ENCODE assay signal across 8 mouse cellular contexts in genomic region chr7:19211996-19212755, GRCm38 (mm10). TPM values are rescaled to one million over a fixed set of nuclear protein-coding genes. Genes with fewer than 3 reads are reported as not detected.
DNase-seq lines count a peak whose midpoint lies in the region; ATAC-seq lines count a peak whose summit lies in the region.

Gpr4 (plus strand) TSS chr7:19212538.

- no peaks in the 10 kb centered on the region for H3K36me3 ChIP-seq in heart, embryonic 10.5 days

- peak within 1 kb of the TSS; percentile 66 for H3K4me3 ChIP-seq in heart, embryonic 10.5 days

- DNase-seq in adrenal gland, adult (ENCODE audit: inconsistent age in 2 of 2, low spot score in 1 of 2), result peak; percentile 72 to 73
- no peak for DNase-seq in adrenal gland, adult 8-10 months
- peak; percentile 66 for DNase-seq in adrenal gland, postnatal 25 days
- no peak for DNase-seq in heart, embryonic 10.5 days (ENCODE audit: low spot score)
- peak; percentile 81 for DNase-seq in kidney, postnatal 10 days
- DNase-seq in thymus, postnatal 14 days, result peak; percentile 48
- no peak for DNase-seq in left cerebral cortex, postnatal 25 days (ENCODE audit: low spot score in 2 of 2)

- no peaks in the 10 kb centered on the region for H3K9me3 ChIP-seq in heart, embryonic 10.5 days

- peak within 1 kb of the TSS; percentile 47; the same call in 1 of the 2 replicates for H3K27ac ChIP-seq in heart, embryonic 10.5 days

- peak; percentile 25; the same call in 1 of the 2 replicates for ATAC-seq in megakaryocyte, adult 5-6 weeks (ENCODE audit: poor library complexity, severe bottlenecking)

- H3K4me1 ChIP-seq in heart, embryonic 10.5 days, result peaks cover 18% of the 10 kb centered on the region

- 2% methylated on average over 29 of the region's 30 CpGs for WGBS in heart, embryonic 10.5 days

- H3K27me3 ChIP-seq in heart, embryonic 10.5 days (ENCODE audit: insufficient read depth, poor library complexity, severe bottlenecking), result peaks cover 18% of the 10 kb centered on the region

- intact Hi-C loops in left cerebral cortex, postnatal 25 days (cut with DNase I), result no loop called here

RNA-seq across cellular contexts. Expression of gene Gpr4, which starts in this region (rescaled TPM):
- 10 to 100 TPM in 2 of 4 experiments, 1 to 10 TPM in 2; 5.7 to 15.2 (median 8.2) TPM for total RNA-seq in adrenal gland, adult 8-10 months (2022)
- total RNA-seq in adrenal gland, postnatal 25 days (2021), result 6.2 and 7.5 TPM in 2 replicates
- 1.0 and 1.8 TPM in 2 replicates for polyA plus RNA-seq in heart, embryonic 10.5 days (2016; fragmentation: Nextera tagmentation; extraction: Ambion mirVana)
- total RNA-seq in megakaryocyte, adult 5-6 weeks (2015), result not detected in 2 replicates
- total RNA-seq in megakaryocyte, adult 5-6 weeks (2017), result 0.12 TPM in 1 of 2 replicates, not detected in the other
- total RNA-seq in left cerebral cortex, postnatal 25 days (2021), result 1 to 10 TPM; 3.7 to 4.3 TPM

Comparison
In these comparisons a context has a peak if more than half of its experiments do, and no peak if none do; other contexts are left out.
1. DNase-seq: peak in adrenal gland, adult (2 of 2), adrenal gland, postnatal 25 days (single experiment), kidney, postnatal 10 days (single experiment) and thymus, postnatal 14 days (single experiment); none in adrenal gland, adult 8-10 months (single experiment), heart, embryonic 10.5 days (single experiment) and left cerebral cortex, postnatal 25 days (0 of 2).
2. Peak in ATAC-seq in megakaryocyte, adult 5-6 weeks; RNA of the gene not detected or under 1 TPM.